Comparison of ENCODE assay signal across 21 mouse cellular contexts in genomic region chr6:54496214-54496613, GRCm38 (mm10).
A peak's percentile ranks its signal among the peaks of the same experiment; 100 is the strongest.
DNase-seq lines count a peak whose midpoint lies in the region; ATAC-seq and TF ChIP-seq lines count a peak whose summit lies in the region.
"Had no signal": no experiment of that assay in that cellular context is flagged by ENCODE, and none has a peak within 500 bp of the region (broad histone marks: within the 10 kb centered on the region; RNA-seq: fewer than 3 reads in every experiment).

No protein-coding gene starts in this region.

- H3K27ac ChIP-seq in hindbrain, embryonic 16.5 days (ENCODE audit: low read depth, low read length) = no peak overlapping the region
- H3K27ac ChIP-seq in hindbrain, postnatal 0 days = no peak overlapping the region
- H3K27ac ChIP-seq in midbrain, embryonic 15.5 days = no peak overlapping the region
- H3K27ac ChIP-seq: embryonic facial prominence, embryonic 12.5 days; heart, embryonic 15.5 days; kidney, embryonic 15.5 days; macrophage; neural tube, embryonic 13.5 days had no signal

- H3K9me3 ChIP-seq in hindbrain, embryonic 16.5 days (ENCODE audit: control insufficient read depth, low read length) = no peaks in the 10 kb centered on the region
- H3K9me3 ChIP-seq in hindbrain, postnatal 0 days (ENCODE audit: low read length) = no peaks in the 10 kb centered on the region
- no peaks in the 10 kb centered on the region for H3K9me3 ChIP-seq in midbrain, embryonic 15.5 days
- H3K9me3 ChIP-seq: embryonic facial prominence, embryonic 12.5 days; heart, embryonic 15.5 days; kidney, embryonic 15.5 days had no signal

- WGBS in hindbrain, embryonic 16.5 days = 77% methylated on average over 7 of the region's 7 CpGs
- 74% methylated on average over 7 of the region's 7 CpGs for WGBS in hindbrain, postnatal 0 days
- 85% methylated on average over 7 of the region's 7 CpGs for WGBS in midbrain, embryonic 15.5 days

- H3K4me3 ChIP-seq in hindbrain, embryonic 16.5 days (ENCODE audit: low read length) = no peak overlapping the region
- H3K4me3 ChIP-seq in hindbrain, postnatal 0 days (ENCODE audit: low read length) = no peak overlapping the region
- H3K4me3 ChIP-seq in midbrain, embryonic 15.5 days = no peak overlapping the region
- H3K4me3 ChIP-seq: embryonic facial prominence, embryonic 12.5 days; heart, embryonic 15.5 days; kidney, embryonic 15.5 days; myocyte; neural tube, embryonic 13.5 days had no signal

- peak; percentile 31; the same call in 1 of the 2 replicates for ATAC-seq in hindbrain, embryonic 16.5 days
- no peak for ATAC-seq in hindbrain, postnatal 0 days
- no peak for ATAC-seq in midbrain, embryonic 15.5 days (replicated peaks)
- ATAC-seq: forebrain, embryonic 14.5 days; intestine, postnatal 0 days; midbrain, embryonic 16.5 days had no signal

- TF ChIP-seq CTCF in hindbrain, postnatal 0 days (IDR thresholded peaks at IDR 0.05; ENCODE audit: low read depth) = no peak

- no peak overlapping the region for H3K9ac ChIP-seq in hindbrain, embryonic 16.5 days (ENCODE audit: low read depth, low read length)
- no peak overlapping the region for H3K9ac ChIP-seq in hindbrain, postnatal 0 days (replicated peaks; ENCODE audit: low read length)
- H3K9ac ChIP-seq in midbrain, embryonic 15.5 days = no peak overlapping the region
- H3K9ac ChIP-seq: embryonic facial prominence, embryonic 12.5 days; heart, embryonic 15.5 days; kidney, embryonic 15.5 days; neural tube, embryonic 13.5 days had no signal

- H3K36me3 ChIP-seq in hindbrain, embryonic 16.5 days (ENCODE audit: control insufficient read depth, insufficient read depth, low read length) = no peaks in the 10 kb centered on the region; the same call in 1 of the 2 replicates
- no peaks in the 10 kb centered on the region for H3K36me3 ChIP-seq in hindbrain, postnatal 0 days (ENCODE audit: insufficient read depth, low read length)
- H3K36me3 ChIP-seq in midbrain, embryonic 15.5 days (replicated peaks) = no peaks in the 10 kb centered on the region; the same call in 1 of the 2 replicates
- H3K36me3 ChIP-seq: embryonic facial prominence, embryonic 12.5 days; heart, embryonic 15.5 days; kidney, embryonic 15.5 days had no signal

- no peak overlapping the region for H3K4me2 ChIP-seq in hindbrain, embryonic 16.5 days (ENCODE audit: low read length)
- H3K4me2 ChIP-seq in hindbrain, postnatal 0 days (ENCODE audit: low read depth, low read length) = no peak overlapping the region
- no peak overlapping the region for H3K4me2 ChIP-seq in midbrain, embryonic 15.5 days
- H3K4me2 ChIP-seq: embryonic facial prominence, embryonic 12.5 days; heart, embryonic 15.5 days; kidney, embryonic 15.5 days; neural tube, embryonic 13.5 days had no signal

- no peak for DNase-seq in hindbrain, postnatal 0 days (ENCODE audit: low spot score)
- DNase-seq in cerebellum, adult 11-12 months = peak; percentile 71
- DNase-seq in cerebellum, adult 9-11 months = peak; percentile 76
- DNase-seq in spleen, postnatal 14 days (ENCODE audit: low spot score in 2 of 2) = no peak
- DNase-seq in kidney, postnatal 25 days = no peak
- DNase-seq: adrenal gland, adult 2 months; B cell, adult 2 months; heart, postnatal 4 days; left cerebral cortex, postnatal 4 days; right cerebral cortex, adult 18-20 months had no signal

- no peaks in the 10 kb centered on the region for H3K4me1 ChIP-seq in hindbrain, embryonic 16.5 days (ENCODE audit: control insufficient read depth, insufficient read depth, low read depth, low read length)
- no peaks in the 10 kb centered on the region for H3K4me1 ChIP-seq in hindbrain, postnatal 0 days (ENCODE audit: insufficient read depth, low read length)
- H3K4me1 ChIP-seq in midbrain, embryonic 15.5 days = peaks cover 3% of the 10 kb centered on the region; the same call in 1 of the 2 replicates
- H3K4me1 ChIP-seq: heart, embryonic 15.5 days; kidney, embryonic 15.5 days had no signal

- H3K27me3 ChIP-seq in hindbrain, embryonic 16.5 days (replicated peaks; ENCODE audit: control insufficient read depth, insufficient read depth, low read length) = no peaks in the 10 kb centered on the region
- no peaks in the 10 kb centered on the region for H3K27me3 ChIP-seq in hindbrain, postnatal 0 days (ENCODE audit: insufficient read depth, low read length)
- no peaks in the 10 kb centered on the region for H3K27me3 ChIP-seq in midbrain, embryonic 15.5 days (replicated peaks)
- H3K27me3 ChIP-seq: embryonic facial prominence, embryonic 12.5 days; heart, embryonic 15.5 days; kidney, embryonic 15.5 days; neural tube, embryonic 13.5 days had no signal

Comparison
In these comparisons a context has a peak if more than half of its experiments do, and no peak if none do; other contexts are left out.
1. DNase-seq: peak in cerebellum, adult 11-12 months (single experiment) and cerebellum, adult 9-11 months (single experiment); none in hindbrain, postnatal 0 days (single experiment), spleen, postnatal 14 days (0 of 2) and kidney, postnatal 25 days (0 of 2).